Mouse (Mus musculus): Measurements from ENCODE around the gene Sstr4.

The Sstr4 gene

DNA sequence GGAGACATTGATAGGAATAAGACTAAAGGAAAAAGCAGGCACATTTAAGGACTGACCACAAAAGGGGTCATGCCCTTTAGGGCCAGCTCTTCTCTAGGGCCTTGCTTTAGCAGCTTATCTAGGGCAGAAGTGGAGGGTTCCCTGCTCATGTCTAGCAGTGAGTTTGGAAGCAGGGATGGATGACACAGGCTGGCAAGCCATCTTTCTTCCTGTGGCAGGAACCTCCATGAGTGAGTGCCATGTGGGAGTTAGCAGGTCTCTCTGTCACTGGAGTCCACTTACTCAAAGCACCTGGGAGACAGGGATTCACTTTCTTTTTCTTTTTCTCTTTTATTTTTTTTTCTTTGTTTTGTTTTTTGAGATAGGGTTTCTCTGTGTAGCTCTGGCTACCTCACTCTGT lies 1.3 kb upstream of the Sstr4 start:
- DNase-seq (ENCODE audit: extremely low spot score, low read depth, low spot score): no peak

GRCm38 (mm10) chr2:148396209-148396608 lies 1.1 kb downstream of the Sstr4 start:
- DNase-seq (ENCODE audit: extremely low spot score, low read depth, low spot score): no peak

DNA sequence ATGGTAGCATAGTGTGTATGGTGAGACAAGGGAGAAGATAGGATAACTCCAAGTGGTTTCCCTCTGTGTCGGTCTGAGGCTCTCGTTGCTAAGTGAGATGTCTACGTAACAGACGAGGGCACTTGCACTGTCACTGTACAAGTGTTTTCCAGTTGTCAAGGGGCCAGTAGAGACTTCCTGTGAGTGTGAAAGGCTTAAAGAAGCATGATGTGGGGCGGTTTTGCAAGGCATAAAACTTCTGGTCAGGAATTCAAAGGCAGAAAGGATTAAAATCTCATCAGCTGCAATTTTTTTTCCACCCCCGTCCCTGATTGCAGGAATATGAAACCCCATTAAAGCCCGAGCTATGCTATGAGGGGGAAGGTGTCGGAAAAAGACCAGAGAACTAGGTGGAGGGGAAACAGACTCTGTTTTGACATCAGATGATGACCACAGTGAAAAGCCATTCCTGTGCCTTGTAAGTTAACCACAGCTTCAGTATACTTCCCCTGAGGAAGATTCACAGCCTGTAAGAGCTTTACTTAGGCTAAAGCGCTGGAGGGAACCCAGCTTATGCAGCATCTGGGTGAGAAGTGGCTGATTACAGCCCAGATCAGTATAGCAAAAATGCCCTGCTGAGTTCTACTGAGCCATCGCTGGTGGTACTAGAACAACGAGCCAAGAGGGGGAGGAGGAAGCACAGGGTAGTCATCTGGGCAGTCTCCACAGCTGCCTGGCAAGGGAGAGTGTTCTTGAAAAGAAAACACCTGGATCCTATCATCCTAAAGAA lies 2.1 kb downstream of the Sstr4 start:
- DNase-seq (ENCODE audit: extremely low spot score, low read depth, low spot score): no peak

- no peak for DNase-seq (ENCODE audit: extremely low spot score, low read depth, low spot score)
These were observed 2.6 kb downstream of the Sstr4 start for GRCm38 (mm10) chr2:148397784-148398100.

DNA sequence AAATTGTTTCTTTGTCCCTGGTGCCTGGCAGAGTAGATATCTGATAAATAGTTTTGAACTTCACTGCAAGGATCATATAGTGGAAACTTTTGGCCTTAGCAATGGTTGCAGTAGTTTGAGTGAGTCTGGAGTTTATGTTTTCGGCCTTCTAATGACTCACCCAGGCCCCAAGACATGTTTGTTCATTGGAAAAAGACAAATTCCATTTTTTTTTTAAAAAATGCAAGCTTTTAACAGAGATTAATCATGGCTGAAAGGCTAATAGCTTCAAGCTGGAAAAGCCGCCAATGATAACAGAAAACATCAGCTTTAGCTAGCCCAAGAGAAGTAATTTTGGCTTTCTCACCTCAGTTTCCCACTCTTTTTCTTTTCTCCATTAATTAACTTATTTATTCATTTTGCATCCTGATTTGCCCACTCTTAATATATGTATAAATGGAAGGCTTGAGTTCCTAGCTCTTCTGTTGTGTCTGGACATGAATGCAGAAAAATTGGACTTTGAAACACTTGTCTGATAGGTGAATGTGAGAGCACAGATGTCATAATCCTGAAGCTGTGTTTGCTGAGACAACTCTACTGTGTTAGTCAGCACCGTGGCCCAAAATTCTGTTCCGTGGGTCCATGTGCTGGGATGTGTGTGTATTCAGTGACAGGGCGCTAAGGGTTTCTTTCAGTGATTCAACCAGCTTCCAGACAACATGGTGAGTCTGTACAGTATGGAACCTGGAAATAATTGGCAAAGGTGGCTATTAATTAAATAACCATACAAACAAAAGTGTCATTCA lies 3.9 kb downstream of the Sstr4 start:
- DNase-seq (ENCODE audit: extremely low spot score, low read depth, low spot score): no peak

DNA sequence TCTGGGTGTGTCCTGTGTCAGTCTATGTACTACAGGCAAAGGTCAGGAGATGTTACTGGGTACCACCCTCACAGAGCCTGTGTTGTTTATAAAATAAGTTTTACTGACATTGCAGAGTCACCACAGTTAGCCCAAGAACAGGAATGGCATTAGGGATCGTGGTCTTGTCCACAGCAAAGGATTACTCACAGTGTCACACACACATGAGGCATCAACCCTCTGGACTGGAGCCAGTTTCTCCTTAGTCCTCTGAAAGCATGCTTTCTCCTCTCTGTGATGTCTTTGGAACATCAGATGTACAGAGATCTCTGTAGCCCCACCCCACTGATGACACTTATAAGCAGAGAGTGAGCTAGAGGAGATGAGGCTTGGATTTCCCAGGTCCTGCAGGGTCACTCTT lies 7.1 kb downstream of the Sstr4 start:
- DNase-seq (ENCODE audit: extremely low spot score, low read depth, low spot score): no peak

DNA sequence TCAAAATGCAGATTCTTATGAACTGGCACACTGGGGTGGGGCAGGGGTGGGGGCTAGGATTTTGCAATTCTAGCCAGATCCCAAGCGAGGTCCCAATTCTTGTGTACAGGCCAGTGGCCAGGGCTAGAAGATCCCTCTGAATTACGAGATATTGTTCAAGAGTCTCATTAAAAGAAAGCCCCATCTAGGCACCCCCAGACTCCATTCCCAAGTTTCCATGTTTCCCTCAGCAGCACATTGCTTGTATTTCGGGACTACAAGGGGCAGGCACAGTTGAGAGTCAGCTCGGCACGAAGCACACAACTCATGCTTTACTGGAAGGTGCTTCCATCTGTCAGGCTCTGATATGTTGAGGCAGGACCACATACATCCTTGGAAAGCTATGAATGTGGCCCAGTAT lies 9.8 kb downstream of the Sstr4 start:
- DNase-seq (ENCODE audit: extremely low spot score, low read depth, low spot score): no peak

- no peak for DNase-seq (ENCODE audit: extremely low spot score, low read depth, low spot score)
These were observed 11.2 kb downstream of the Sstr4 start for GRCm38 (mm10) chr2:148406160-148406970.

- no peak for DNase-seq (ENCODE audit: extremely low spot score, low read depth, low spot score)
These were observed 12.1 kb downstream of the Sstr4 start for GRCm38 (mm10) chr2:148406971-148407869.

GRCm38 (mm10) chr2:148407870-148408760 lies 13.0 kb downstream of the Sstr4 start, which contains the start of gene Thbd:
Thbd (minus strand) TSS chr2:148408188.
- DNase-seq (ENCODE audit: extremely low spot score, low read depth, low spot score): no peak

DNA sequence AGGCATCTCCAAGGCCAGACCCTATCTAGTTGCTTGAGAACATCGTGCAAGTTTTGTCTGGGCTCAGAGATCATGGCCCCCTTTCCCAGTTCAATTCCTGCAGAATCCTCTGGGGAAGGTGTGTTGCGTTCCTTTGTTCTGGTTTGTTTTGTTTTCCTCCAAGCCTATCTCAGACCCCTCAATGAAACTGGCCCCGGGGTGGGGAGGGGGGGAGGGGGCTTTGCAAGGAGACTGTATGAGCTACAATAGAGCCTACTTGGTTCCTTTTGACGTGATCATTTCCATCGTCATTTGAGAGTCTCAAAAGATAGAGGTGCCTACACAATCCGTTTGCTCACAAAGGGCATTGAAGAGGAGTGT lies 13.6 kb downstream of the Sstr4 start:
- no peak for DNase-seq (ENCODE audit: extremely low spot score, low read depth, low spot score)

GRCm38 (mm10) chr2:148409141-148409540 lies 14.0 kb downstream of the Sstr4 start:
- no peak for DNase-seq (ENCODE audit: extremely low spot score, low read depth, low spot score)

DNA sequence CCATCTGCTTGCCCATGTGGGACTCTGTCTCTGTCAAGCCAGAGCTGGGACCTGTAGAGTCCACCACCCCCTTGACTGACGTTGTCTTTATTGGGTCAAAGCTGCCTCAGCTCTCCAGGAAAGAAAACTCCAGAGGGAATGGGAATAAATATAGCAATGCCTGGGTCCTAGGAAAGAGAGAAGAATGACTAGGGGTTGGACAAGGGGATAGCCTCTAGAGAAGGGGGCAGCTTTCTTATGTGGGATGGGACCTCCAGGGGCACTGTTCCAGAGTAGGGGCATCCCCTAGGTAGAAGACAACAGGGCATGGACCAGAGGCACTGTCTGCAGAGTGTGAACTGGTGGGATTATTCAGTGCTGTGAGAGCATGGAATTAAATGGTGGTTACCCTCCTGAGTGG lies 14.7 kb downstream of the Sstr4 start:
- DNase-seq (ENCODE audit: extremely low spot score, low read depth, low spot score): no peak

DNA sequence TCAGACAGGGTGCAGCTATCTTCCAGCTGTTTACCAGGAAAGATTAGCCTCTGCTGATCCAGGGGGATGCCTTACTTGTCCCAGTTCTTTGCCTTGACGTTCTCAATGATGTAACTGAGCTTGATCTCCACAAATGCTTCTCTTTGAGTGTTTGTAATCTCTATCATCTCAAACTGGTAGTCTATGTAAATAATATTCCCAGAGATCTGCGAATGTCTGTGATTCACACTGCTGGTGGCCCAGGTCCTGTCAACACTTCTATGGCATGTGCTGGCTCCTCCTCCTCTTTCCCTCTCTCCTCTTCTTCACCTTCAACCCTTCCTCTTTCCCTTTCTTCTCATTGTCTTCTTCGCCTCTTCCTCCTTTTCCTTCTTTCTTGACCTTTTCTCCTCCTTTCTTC lies 24.0 kb downstream of the Sstr4 start:
- DNase-seq (ENCODE audit: extremely low spot score, low read depth, low spot score): no peak

DNA sequence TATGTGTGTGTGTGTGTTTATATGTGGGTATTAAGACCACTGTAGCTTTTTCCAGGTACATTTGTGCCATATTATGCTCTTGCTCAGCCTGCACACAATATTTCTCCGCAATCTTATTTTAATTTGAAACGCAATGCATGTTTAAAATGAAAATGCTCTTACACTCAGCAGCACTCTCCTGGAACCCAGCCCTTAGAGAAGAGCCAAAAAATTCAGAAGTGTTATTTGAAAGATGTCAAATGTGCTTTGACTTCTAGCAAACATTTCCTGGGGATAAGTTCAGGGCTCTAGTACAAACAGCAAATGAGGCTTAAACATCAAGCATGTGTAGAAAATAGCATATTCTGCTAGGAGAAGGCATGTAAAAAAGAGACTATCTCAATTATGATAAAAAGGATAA lies 24.6 kb downstream of the Sstr4 start:
- DNase-seq (ENCODE audit: extremely low spot score, low read depth, low spot score): no peak

GRCm38 (mm10) chr2:148421112-148421511 lies 26.0 kb downstream of the Sstr4 start:
- DNase-seq (ENCODE audit: extremely low spot score, low read depth, low spot score): no peak

DNA sequence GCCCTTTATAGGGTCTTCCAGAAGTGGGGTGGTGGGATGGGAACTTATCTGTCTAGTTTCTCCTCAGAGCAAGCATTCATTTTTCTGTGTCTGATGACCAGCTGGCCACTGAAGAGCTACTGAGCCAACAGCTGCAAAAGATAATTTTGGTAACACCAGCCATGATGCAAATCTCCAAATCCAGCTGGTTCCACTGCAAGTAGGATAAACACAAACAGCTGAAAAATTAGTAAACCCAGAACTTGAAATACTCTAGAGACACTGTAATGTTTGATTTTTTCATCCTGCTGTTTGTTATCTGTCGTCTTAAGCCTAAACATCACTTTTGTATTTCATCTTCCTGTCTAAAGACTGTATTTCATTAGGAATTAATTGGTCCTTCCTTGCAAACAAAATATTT lies 26.6 kb downstream of the Sstr4 start:
- DNase-seq (ENCODE audit: extremely low spot score, low read depth, low spot score): no peak

GRCm38 (mm10) chr2:148425709-148426382 lies 30.7 kb downstream of the Sstr4 start:
- no peak for DNase-seq (ENCODE audit: extremely low spot score, low read depth, low spot score)

- DNase-seq (ENCODE audit: extremely low spot score, low read depth, low spot score): no peak
These were observed 32.4 kb downstream of the Sstr4 start for GRCm38 (mm10) chr2:148427553-148427952.

Data from hindlimb bud, embryonic 11.5 days (tissue).